Mouse (Mus musculus): Measurements from ENCODE around the gene Spop.

The Spop gene

GRCm38 (mm10) chr11:95423505-95423904 lies 9.6 kb downstream of the Spop start:
- DNase-seq, result no peak

DNA sequence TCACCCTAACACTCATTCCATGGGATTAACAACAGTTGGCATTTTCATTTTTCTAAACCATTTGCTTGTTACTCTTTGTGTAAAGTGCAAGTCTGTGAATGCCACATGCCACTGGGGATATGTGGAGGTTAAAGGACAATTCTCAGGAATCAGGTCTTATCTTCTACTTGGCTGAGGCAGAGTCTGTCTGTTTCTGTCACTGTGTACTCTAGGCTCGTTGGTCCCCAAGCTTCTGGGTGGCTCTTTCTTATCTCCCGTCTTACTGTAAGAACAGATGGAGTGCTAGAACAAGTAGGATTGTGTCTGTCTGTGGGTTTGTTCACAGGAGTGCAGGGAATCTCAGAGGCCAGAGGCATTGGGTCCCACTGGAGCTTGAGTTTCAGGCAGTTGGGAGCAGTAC lies 17.5 kb downstream of the Spop start:
- peak; percentile 13 for DNase-seq

- DNase-seq, result peak; percentile 36
These were observed 18.3 kb downstream of the Spop start for GRCm38 (mm10) chr11:95432194-95432593.

- no peak for DNase-seq
These were observed 31.5 kb downstream of the Spop start for GRCm38 (mm10) chr11:95445371-95445770.

DNA sequence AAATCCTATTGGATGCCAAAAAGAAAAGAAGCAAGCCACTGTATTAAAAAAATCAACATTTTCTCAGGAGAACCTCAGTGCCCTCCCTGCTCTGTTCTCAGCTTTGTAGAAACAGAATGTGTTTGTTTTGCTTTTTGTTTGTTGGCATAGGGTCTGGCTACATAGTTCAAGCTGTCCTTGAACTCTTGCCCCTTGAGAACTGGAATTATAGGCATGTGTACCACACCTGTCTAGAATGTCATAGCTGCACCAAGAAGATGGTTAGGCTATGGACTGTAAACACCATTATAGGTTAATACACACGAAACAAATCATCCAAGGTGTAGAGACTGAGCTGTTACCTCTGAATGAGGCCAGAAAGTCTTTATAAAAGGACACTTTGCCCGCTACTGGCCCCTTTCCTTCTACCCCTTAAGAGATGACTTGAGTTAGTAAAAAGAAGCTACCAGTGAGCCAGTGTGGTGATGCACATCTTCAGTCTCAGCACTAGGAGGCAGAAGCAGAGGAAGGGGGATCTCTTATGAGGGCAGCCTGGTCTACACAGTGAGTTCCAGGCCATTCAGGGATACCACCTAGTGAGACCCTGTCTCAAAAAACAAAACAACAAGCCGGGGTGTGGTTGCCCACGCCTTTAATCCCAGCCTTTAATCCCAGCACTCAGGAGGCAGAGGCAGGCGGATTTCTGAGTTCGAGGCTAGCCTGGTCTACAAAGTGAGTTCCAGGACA lies 32.9 kb downstream of the Spop start:
- DNase-seq, result no peak

DNA sequence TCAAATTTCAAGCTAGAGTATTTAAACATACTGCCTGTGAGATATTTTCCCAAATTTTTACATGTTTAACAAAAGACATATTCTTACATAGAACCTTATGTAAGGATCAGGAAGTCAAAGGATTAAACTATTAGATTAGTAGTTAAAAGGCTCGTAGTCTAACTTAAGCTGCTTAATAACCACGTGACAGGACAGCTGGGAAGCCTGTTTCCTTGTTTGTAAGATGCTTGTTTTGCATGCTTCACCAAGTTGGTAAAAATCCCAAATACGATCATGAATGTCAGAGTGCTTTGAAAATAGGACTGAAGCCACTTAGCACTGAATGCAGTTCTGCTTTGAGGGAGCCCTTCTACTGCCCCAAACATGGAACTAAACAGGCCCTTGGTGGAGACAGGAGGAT lies 34.5 kb downstream of the Spop start:
- DNase-seq, result no peak

DNA sequence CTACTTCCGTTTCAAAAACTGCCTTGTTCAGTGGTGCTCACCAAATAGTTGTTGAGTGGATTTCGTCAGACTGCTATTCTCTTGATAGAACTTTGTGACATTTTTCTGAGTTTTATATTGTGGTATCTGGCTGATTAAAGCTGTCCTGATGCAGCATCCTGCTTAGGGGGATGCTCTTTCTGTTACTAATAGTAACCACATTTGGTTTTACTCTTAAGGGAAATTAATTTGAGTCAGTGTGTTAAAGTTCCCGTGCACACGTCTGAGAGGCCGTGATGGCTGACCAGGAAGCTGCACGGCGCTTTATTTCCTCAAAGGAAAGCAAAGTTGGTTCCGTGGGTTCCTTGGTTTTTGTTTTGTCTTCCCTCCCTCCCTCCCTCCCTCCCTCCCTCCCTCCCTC lies 41.5 kb downstream of the Spop start:
- DNase-seq, result no peak

DNA sequence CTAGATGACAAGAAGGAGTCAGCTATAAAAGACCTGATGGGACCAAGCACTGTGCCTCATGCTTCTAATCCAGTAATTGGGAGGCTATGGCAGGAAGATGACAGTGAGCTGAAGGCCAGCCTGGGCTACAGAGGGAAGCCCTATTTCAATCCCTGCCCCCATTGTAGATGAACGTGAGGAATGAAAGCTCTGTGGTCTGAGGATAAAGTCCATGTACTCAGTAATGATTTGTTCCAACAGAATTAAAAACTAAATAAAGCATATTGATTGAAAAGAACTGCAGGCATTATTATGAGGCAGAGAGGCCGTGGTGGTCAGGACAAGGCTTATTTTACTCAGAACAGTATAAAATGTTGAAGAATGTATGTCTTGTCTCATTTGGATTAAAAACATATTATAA lies 47.0 kb downstream of the Spop start:
- no peak for DNase-seq

- no peak for DNase-seq
These were observed 48.3 kb downstream of the Spop start for GRCm38 (mm10) chr11:95462168-95462567.

GRCm38 (mm10) chr11:95467731-95468130 lies 53.9 kb downstream of the Spop start:
- DNase-seq, result no peak

GRCm38 (mm10) chr11:95472942-95473341 lies 59.1 kb downstream of the Spop start:
- no peak for DNase-seq

DNA sequence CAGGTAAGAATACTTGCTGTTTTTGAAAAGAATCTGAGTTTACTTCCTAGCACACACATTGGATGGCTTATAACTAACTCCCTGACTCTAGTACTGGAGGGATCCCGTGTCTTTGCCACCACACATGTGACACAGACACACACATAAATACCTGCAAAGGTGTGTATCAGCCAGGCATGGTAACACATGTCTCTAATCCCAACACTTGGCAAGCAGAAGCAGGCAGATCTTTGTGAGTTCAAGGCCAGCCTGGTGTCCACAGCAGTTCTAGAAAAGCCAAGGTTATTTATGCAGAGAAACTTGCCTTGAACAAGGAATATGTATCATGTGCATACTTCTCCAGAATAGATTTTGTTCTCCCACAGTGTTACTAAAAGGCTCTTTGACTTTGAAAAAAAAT lies 59.6 kb downstream of the Spop start:
- DNase-seq, result no peak

DNA sequence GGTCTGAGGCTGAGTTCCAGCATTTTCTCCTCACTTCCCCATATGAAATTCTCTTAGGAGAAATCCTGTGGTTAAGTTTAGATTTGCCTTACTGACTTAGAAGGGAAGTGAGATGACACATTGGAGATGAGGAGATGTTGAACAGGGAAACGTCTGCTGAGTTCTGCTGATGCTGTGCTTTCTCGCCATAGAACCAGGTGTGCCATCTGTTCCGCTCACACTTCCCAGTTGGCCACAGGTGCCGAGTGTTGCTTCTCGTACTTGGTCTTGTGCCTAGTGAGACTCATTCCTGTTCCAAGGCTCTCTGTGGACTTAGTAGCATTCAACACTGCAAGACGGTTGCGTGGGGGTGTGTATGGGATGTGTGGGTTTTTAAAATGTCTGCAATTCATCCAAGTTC lies 62.4 kb downstream of the Spop start:
- no peak for DNase-seq

DNA sequence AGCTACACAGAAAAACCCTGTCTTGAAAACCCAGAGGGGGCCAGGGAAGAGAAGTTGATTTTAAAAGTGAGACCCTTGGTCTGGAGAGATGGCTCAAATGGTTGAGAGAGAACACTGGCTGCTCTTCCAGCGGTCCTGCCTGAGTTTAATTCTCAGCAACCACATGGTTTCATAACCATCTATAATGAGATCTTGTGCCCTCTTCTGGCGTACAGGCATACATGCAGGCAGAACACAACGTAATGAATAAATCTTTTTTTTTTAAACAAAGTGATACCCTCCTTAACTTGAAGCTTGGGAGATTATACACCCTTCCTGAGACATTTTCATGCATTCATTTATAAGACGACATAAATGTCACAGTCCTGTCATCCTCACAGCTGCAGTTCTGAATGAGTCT lies 65.6 kb downstream of the Spop start:
- no peak for DNase-seq

GRCm38 (mm10) chr11:95480662-95481061 lies 66.8 kb downstream of the Spop start:
- no peak for DNase-seq

- DNase-seq, result no peak
These were observed 71.8 kb downstream of the Spop start for GRCm38 (mm10) chr11:95485634-95486033.

- no peak for DNase-seq
These were observed 73.4 kb downstream of the Spop start for GRCm38 (mm10) chr11:95487237-95487636.

DNA sequence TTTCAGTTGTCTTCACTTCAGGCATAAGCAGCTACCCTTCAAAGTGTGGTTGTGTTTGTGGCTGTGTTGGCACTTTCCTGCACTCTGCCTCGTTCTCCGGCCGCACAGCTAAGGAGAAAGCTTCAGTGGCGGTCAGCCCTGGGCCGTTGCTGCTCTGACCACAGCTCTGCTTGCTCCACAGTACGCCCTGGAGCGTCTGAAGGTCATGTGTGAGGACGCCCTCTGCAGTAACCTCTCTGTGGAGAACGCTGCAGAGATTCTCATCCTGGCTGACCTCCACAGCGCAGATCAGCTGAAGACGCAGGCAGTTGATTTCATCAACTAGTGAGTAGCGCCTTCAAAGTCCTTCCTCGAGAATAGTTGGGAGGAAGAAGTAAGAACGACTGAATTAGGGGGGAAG lies 76.2 kb downstream of the Spop start:
- no peak for DNase-seq

- no peak for DNase-seq
These were observed 78.4 kb downstream of the Spop start for GRCm38 (mm10) chr11:95492256-95492655.

DNA sequence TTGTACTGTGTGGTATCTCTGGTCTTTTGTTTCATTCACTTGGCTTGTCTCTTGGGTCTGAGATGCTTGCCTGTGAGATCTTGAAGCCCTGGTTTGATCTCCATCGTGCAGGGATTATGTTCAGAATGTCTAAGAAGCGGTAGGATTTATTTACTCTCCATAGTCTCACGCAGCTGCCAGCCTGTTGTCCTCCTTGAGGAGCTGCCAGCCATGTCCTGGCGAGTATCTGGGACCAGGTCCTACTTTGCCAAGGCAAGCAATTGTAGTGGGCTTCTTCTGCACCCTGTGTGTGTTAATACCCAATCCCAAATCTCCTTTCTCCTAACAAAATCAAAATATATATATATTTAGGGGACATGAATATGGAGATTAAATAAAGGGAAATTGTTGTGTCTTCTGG lies 79.1 kb downstream of the Spop start:
- no peak for DNase-seq

- DNase-seq, result no peak
These were observed 80.1 kb downstream of the Spop start for GRCm38 (mm10) chr11:95493950-95494349.

DNA sequence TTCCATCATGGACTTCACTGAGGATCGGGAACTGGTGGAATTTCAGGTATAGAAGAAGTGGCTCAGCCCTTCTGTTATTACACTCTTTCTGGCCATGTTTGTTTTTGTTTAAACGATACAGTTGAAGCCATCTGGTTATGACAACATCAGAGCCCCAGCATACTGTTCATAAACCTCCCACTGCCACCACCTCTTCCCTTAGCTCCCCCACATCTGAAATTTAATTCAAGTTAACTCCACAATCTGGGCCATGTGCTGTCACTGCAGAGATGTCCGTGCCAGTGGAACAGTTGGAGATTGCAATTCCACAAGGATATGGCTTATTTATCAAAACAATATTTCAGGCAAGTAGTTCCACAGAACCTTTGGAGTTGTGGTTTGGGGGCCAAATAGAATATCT lies 80.5 kb downstream of the Spop start:
- no peak for DNase-seq

DNA sequence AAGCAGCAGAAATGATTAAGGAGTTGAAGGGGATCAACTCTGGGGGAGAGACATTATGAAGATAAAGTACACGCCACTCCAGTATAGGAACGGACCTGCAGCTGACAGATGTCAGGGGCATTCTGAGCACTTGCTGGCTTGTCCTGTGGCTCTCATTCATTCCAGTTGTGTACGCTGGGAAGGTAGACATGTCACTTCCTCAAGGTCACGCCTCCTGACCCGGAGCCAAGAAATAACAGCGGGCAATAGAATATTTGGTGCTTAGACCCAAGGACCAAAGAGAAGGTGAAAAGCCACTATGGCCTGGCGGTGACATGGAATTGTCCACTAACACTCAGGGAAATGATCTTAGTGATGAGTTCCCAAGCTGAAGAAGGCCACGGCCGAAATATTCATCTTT lies 82.0 kb downstream of the Spop start:
- DNase-seq, result no peak

- no peak for DNase-seq
These were observed 84.0 kb downstream of the Spop start for GRCm38 (mm10) chr11:95497921-95498320.

GRCm38 (mm10) chr11:95500412-95500811 lies 86.5 kb downstream of the Spop start:
- DNase-seq, result no peak
